ENCODE assay signal across 25 mouse cellular contexts in genomic region chr13:48567646-48568045, GRCm38 (mm10). TPM values are rescaled to one million over a fixed set of nuclear protein-coding genes. Genes with fewer than 3 reads are reported as not detected.
DNase-seq lines count a peak whose midpoint lies in the region; ATAC-seq and TF ChIP-seq lines count a peak whose summit lies in the region.
"Had no signal": no experiment of that assay in that cellular context is flagged by ENCODE, and none has a peak within 500 bp of the region (broad histone marks: within the 10 kb centered on the region; RNA-seq: fewer than 3 reads in every experiment).

No protein-coding gene starts in this region.

- H3K9ac ChIP-seq in lung, embryonic 14.5 days, result no peak overlapping the region
- H3K9ac ChIP-seq in stomach, postnatal 0 days (ENCODE audit: low read length), result no peak overlapping the region
- H3K9ac ChIP-seq: embryonic facial prominence, embryonic 12.5 days; heart, embryonic 15.5 days; limb, embryonic 13.5 days; midbrain, embryonic 15.5 days had no signal

- H3K27me3 ChIP-seq in lung, embryonic 14.5 days (ENCODE audit: insufficient read depth, low read length), result no peaks in the 10 kb centered on the region
- no peaks in the 10 kb centered on the region for H3K27me3 ChIP-seq in stomach, postnatal 0 days (ENCODE audit: control insufficient read depth, insufficient read depth, low read length)
- H3K27me3 ChIP-seq: embryonic facial prominence, embryonic 12.5 days; heart, embryonic 15.5 days; limb, embryonic 13.5 days; midbrain, embryonic 15.5 days had no signal

- peak overlapping the region; percentile 65; the same call in 1 of the 2 replicates for H3K27ac ChIP-seq in lung, embryonic 14.5 days (ENCODE audit: low read depth)
- 0 out of 2 replicates have a peak overlapping the region, but pooled peaks have one; percentile 61 for H3K27ac ChIP-seq in stomach, postnatal 0 days (replicated peaks)
- H3K27ac ChIP-seq: heart, embryonic 15.5 days; midbrain, embryonic 15.5 days had no signal

- WGBS in lung, embryonic 14.5 days, result 48% methylated on average over 3 of the region's 3 CpGs
- 45% methylated on average over 3 of the region's 3 CpGs for WGBS in stomach, postnatal 0 days

- no peaks in the 10 kb centered on the region for H3K36me3 ChIP-seq in lung, embryonic 14.5 days (ENCODE audit: insufficient read depth)
- no peaks in the 10 kb centered on the region for H3K36me3 ChIP-seq in stomach, postnatal 0 days (ENCODE audit: control insufficient read depth, insufficient read depth, low read length)
- H3K36me3 ChIP-seq: embryonic facial prominence, embryonic 12.5 days; heart, embryonic 15.5 days; limb, embryonic 13.5 days; midbrain, embryonic 15.5 days had no signal

- DNase-seq in lung, embryonic 14.5 days, result peak; percentile 35
- no peak for DNase-seq in lung, postnatal 10 days
- DNase-seq in 3T3-L1 (ENCODE audit: low read depth, low spot score) (peak; percentile 68), NIH3T3 (ENCODE audit: low read depth) (peak; percentile 25)
- no peak for DNase-seq in stomach, postnatal 0 days (ENCODE audit: low spot score)
- DNase-seq: adrenal gland, postnatal 25 days; cerebellum, adult 11-12 months; cerebellum, adult 9-11 months; embryo, embryonic 11 days; gastrocnemius, postnatal 10 days; kidney, adult 18-20 months; right cerebral cortex, adult 18-20 months; spleen, adult 18-20 months had no signal

- no peak overlapping the region for H3K4me3 ChIP-seq in lung, embryonic 14.5 days (ENCODE audit: low read depth, low read length)
- H3K4me3 ChIP-seq in stomach, postnatal 0 days (ENCODE audit: low read depth, low read length), result no peak overlapping the region
- H3K4me3 ChIP-seq: embryonic facial prominence, embryonic 12.5 days; heart, embryonic 15.5 days; limb, embryonic 13.5 days; midbrain, embryonic 15.5 days had no signal

- no peak overlapping the region for H3K4me2 ChIP-seq in lung, embryonic 14.5 days
- no peak overlapping the region for H3K4me2 ChIP-seq in stomach, postnatal 0 days (replicated peaks; ENCODE audit: low read depth)
- H3K4me2 ChIP-seq: embryonic facial prominence, embryonic 12.5 days; heart, embryonic 15.5 days; limb, embryonic 13.5 days; liver, embryonic 11.5 days; midbrain, embryonic 15.5 days had no signal

- no peak for TF ChIP-seq EP300 in stomach, postnatal 0 days (optimal IDR thresholded peaks at IDR 0.05)

- no peaks in the 10 kb centered on the region for H3K9me3 ChIP-seq in lung, embryonic 14.5 days (ENCODE audit: low read depth, low read length)
- no peaks in the 10 kb centered on the region for H3K9me3 ChIP-seq in stomach, postnatal 0 days (ENCODE audit: control insufficient read depth, low read length)
- H3K9me3 ChIP-seq: embryonic facial prominence, embryonic 12.5 days; heart, embryonic 15.5 days; limb, embryonic 13.5 days; midbrain, embryonic 15.5 days had no signal

- peaks cover 3% of the 10 kb centered on the region; the same call in 1 of the 2 replicates for H3K4me1 ChIP-seq in lung, embryonic 14.5 days (ENCODE audit: insufficient read depth)
- H3K4me1 ChIP-seq in stomach, postnatal 0 days (replicated peaks; ENCODE audit: control insufficient read depth, insufficient read depth), result no peaks in the 10 kb centered on the region; the same call in 1 of the 2 replicates

- no peak for ATAC-seq in lung, embryonic 14.5 days (ENCODE audit: insufficient read depth)
- ATAC-seq in stomach, postnatal 0 days (ENCODE audit: low FRiP score, low TSS enrichment), result no peak
- ATAC-seq in megakaryocyte-erythroid progenitor cell, adult 5-6 weeks (replicated peaks; ENCODE audit: low FRiP score, low TSS enrichment, poor library complexity, severe bottlenecking), result no peak
- ATAC-seq: forebrain, embryonic 16.5 days; hindbrain, embryonic 16.5 days; midbrain, embryonic 15.5 days had no signal

- TF ChIP-seq CTCF in lung, embryonic 14.5 days (IDR thresholded peaks at IDR 0.05; ENCODE audit: low read depth), result no peak
- no peak for TF ChIP-seq CTCF in stomach, postnatal 0 days (IDR thresholded peaks at IDR 0.05; ENCODE audit: low read depth)

RNA-seq across cellular contexts. Expression of gene A830005F24Rik, which starts 54.3 kb away (rescaled TPM):
- polyA plus RNA-seq in lung, embryonic 14.5 days (2014; fragmentation: Nextera tagmentation; extraction: Ambion mirVana), result 0.83 and 1.8 TPM in 2 replicates
- polyA plus RNA-seq in stomach, postnatal 0 days (2015; fragmentation: Nextera tagmentation; extraction: Ambion mirVana), result 0.36 and 0.56 TPM in 2 replicates
- not detected in 2 replicates for total RNA-seq in megakaryocyte-erythroid progenitor cell, adult 5-6 weeks (2014; fragmentation: Nextera tagmentation)
- 3.8 TPM in 1 of 2 replicates, not detected in the other for total RNA-seq in megakaryocyte-erythroid progenitor cell, adult 5-6 weeks (2017)
- total RNA-seq: adrenal gland, postnatal 25 days; gastrocnemius, postnatal 10 days; heart, postnatal 25 days had no signal
- polyA plus RNA-seq: gonadal fat pad, adult 2 months; large intestine, adult 2 months; macrophage had no signal

RNA-seq across cellular contexts. Expression of gene Zfp169, which starts 54.4 kb away (rescaled TPM):
- polyA plus RNA-seq in lung, embryonic 14.5 days (2014; fragmentation: Nextera tagmentation; extraction: Ambion mirVana), result 5.2 and 5.3 TPM in 2 replicates
- polyA plus RNA-seq in stomach, postnatal 0 days (2015; fragmentation: Nextera tagmentation; extraction: Ambion mirVana), result 1.3 and 1.9 TPM in 2 replicates
- 11.6 and 16.1 TPM in 2 replicates for total RNA-seq in megakaryocyte-erythroid progenitor cell, adult 5-6 weeks (2014; fragmentation: Nextera tagmentation)
- total RNA-seq in megakaryocyte-erythroid progenitor cell, adult 5-6 weeks (2017), result 3.5 and 12.6 TPM in 2 replicates

RNA-seq across cellular contexts. Expression of gene Ptpdc1, which starts 57.8 kb away (rescaled TPM):
- 13.7 and 14.8 TPM in 2 replicates for polyA plus RNA-seq in lung, embryonic 14.5 days (2014; fragmentation: Nextera tagmentation; extraction: Ambion mirVana)
- polyA plus RNA-seq in stomach, postnatal 0 days (2015; fragmentation: Nextera tagmentation; extraction: Ambion mirVana), result 3.1 and 3.2 TPM in 2 replicates
- 4.8 and 9.6 TPM in 2 replicates for total RNA-seq in megakaryocyte-erythroid progenitor cell, adult 5-6 weeks (2014; fragmentation: Nextera tagmentation)
- 2.7 and 4.5 TPM in 2 replicates for total RNA-seq in megakaryocyte-erythroid progenitor cell, adult 5-6 weeks (2017)

Comparison
In these comparisons a context has a peak if more than half of its experiments do, and no peak if none do; other contexts are left out.
1. DNase-seq: peak in lung, embryonic 14.5 days (single experiment), 3T3-L1 (single experiment) and NIH3T3 (single experiment); none in lung, postnatal 10 days (single experiment) and stomach, postnatal 0 days (single experiment).